Mouse (Mus musculus) MN1 (cell line): ENCODE measurements at regions not wholly inside any gene's neighbourhood (a gene's known extent, or its start where the extent isn't known, plus 50 kb on each side); places are given as distances from the start of the nearest gene placed in this dataset.

Source experiments
- DNase-seq: peaks from one replicate; pipeline ENCODE4 v3.0.0-alpha.2; 2016; ENCODE audit warnings: low spot score

GRCm38 (mm10) chr3:57910020-57910419, 62.1 kb upstream of the Pfn2 start:
- no peak for DNase-seq

DNA sequence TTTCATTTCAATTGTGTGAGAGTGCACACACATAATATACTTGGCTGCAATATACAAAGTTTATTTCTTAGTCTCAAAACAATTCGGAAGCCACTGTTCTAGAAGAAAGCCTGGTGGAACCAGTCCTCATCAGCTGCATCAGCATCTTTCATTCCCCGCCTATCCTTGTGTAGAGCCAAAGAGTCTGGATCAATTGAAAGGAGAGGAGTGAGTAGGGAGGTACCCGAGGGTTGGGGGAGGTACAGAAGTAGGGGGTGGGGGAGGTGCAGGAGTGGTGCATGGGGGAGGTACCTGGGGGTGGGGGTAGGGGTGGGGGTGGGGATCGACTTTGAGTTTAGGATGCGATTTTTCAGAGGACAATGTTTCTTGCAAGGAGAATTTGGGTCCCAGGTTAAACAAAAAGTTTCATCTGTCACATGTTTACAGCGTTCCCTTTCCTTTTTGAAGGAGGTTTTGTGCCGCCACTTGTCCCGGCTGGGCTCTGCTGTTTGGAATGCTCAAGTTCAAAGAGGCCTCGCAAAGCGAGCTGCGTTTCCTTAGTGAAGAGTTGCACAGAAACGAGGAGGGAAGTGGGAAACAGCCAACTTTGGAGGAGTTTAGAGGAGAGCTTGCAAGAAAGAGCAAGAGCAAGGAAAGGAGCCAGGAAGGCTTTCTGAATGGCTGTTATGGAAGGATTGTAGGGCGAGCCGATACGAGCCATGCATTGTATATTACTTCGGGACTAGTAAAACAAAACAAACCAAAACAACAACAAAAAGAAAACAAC, 64.1 kb upstream of the Pfn2 start:
- no peak for DNase-seq

- DNase-seq = no peak
These were observed 64.9 kb upstream of the Pfn2 start for GRCm38 (mm10) chr3:57912650-57913343.

DNA sequence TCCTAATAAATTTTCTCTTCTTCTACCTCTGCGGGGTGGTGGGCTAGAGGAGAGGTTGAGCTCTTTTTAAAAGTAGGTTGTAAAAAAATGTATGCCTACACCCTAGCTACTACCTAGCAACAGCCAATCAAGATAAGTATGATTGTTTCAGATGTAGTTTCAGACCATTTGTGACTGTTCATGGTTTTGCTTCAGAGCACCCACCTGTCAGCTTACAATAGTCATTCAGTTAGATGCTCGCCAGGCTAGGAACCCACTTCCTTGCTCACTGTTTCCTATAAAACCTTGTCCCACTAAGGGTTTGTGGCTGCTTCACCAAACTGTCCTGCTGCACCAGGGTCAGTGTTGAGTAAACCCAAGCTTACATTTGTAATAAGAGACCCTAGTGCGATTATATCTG, 66.8 kb upstream of the Pfn2 start:
- DNase-seq = no peak

DNA sequence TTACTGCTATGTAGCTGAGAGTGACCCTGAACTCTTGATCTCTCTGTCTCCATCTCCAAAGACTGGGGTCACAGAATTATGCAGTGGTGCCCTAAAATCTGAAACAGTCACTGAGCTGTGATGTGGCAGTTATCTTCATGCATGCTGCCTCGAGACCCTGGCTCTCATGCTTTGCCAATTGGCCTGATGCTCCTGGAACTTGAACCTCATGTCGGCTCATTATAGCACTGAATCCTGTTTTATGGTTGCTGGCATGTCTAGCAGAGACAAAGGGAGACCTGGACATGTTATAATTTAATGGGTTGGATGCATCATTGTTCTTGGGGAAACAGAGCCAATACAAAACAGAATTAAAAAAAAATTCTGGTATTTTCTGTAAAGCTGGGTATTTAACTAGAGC, 71.0 kb upstream of the Pfn2 start:
- no peak for DNase-seq

- no peak for DNase-seq
These were observed 71.7 kb upstream of the Pfn2 start for GRCm38 (mm10) chr3:57919390-57920089.

GRCm38 (mm10) chr3:57920090-57920432, 72.2 kb upstream of the Pfn2 start:
- DNase-seq = no peak

DNA sequence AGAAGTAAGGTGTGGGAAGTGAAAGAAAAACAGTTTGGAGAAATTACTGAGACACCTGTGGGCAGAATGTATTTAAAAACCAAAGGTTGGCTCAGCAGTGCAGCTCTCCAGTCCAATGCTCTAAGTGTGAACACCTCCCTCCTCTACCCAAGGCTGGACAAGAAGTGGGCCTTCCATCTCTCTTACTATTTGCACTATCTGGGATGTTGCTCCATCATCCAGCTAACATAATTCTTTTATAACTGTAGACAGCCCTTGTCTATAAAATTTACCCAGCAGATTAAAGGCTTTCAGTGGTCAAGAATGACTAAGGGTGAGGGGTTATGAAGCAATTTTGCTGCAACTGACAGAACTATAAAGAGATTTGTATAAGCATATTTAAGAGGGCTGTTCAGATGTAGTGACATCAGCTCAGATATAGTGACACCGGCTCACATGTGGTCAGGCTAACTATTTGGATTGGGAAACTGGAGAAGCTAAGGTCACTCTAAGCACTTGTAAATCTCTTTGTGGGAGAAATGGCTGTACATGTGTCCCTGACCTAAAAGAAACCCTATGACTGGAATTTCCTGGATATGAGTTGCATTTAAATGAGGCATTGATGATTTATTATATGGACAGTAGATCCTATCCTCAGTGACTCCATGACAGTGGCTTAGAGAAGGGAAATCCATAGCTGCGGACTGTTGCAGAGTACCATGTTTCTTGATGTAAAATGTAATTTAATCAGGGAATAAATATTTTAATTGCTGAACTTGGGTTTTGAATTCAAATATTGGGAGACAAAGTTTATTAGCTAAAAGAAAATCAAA, 73.4 kb upstream of the Pfn2 start:
- DNase-seq = no peak

- DNase-seq = no peak
These were observed 75.2 kb upstream of the Pfn2 start for GRCm38 (mm10) chr3:57923061-57923460.

GRCm38 (mm10) chr3:57932657-57933539, 85.0 kb upstream of the Pfn2 start:
- DNase-seq = no peak

- no peak for DNase-seq
These were observed 87.2 kb upstream of the Pfn2 start for GRCm38 (mm10) chr3:57935042-57935610.

- DNase-seq = no peak
These were observed 92.9 kb upstream of the Pfn2 start for GRCm38 (mm10) chr3:57940504-57941381.

GRCm38 (mm10) chr3:57944698-57945097, 96.8 kb upstream of the Pfn2 start:
- DNase-seq = no peak

DNA sequence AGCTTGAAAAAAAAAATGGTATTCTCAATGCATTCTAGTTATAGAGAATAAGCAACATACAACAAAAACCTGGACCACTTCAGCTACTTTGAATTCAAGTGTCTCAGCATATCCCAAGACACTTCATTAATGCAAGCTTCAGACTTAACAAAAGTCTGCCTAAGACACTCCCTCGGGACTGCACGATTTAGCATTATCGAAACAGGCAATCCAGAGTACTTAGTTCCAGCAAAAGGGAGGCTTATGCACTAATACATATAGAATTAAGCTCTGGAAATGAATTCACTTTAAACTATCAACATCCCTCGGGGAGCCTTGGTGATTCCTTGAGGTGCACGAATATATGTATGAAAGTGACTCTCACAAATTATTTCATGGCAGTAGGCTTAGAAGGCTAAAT, 97.9 kb upstream of the Pfn2 start:
- no peak for DNase-seq

GRCm38 (mm10) chr3:57947331-57947730, 99.5 kb upstream of the Pfn2 start:
- DNase-seq = no peak

- no peak for DNase-seq
These were observed 100.8 kb upstream of the Pfn2 start for GRCm38 (mm10) chr3:57948720-57949119.

DNA sequence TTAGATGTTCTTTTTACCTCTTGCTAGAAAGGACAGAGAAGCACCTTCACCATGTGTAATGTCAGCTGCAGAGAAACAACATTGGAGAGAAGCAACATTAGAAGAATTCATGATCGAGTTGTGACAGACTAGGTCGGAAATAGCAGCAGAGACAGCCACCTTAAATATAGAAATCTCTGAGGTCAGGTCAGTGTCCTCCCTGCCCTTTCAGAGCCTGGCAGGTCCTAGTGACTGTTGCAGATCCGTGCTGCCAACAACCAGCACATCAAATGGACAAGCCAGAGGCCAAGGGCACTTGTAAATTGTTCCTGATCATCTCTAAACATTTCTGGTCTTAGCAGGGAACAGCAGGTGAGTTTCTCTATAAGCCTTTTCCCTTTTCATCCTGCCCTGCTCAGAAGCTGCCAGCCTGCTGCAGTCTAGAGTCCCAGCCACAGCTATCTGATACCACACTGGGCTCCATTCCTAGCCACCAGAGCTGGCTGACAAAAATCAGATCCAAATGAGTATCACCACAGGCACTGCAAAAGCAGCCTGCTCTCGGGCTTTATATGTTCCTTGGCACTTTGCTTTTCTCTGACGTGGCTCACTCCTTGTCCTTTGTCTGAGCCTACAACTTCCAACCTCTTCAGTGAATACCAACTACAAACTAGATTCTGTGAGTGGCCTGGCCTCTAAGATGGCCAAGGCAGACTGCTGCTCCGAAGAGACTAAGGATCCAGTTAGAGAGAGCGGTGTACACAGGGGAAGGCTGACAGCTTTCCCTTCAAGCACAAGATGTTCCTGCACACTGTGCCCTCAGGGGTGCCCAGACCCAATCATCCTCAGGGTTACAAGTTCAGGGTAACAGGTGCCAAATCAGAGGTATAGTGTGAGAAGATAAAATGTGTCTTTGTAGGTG, 102.8 kb upstream of the Pfn2 start:
- DNase-seq = no peak

- DNase-seq = no peak
These were observed 103.6 kb upstream of the Pfn2 start for GRCm38 (mm10) chr3:57951438-57951837.

- no peak for DNase-seq
These were observed 109.5 kb upstream of the Pfn2 start for GRCm38 (mm10) chr3:57957352-57957751.
